Mouse (Mus musculus) macrophage (primary cell): ENCODE data around the gene Rtn4r. TPM values are rescaled to one million over a fixed set of nuclear protein-coding genes. Genes with fewer than 3 reads are reported as not detected.

Experiments
- H3K27ac ChIP-seq: fragments of 350-480 bp; formaldehyde crosslinking; 2 replicates; pipeline ENCODE4 v1.9.0; 2021
- H3K36me3 ChIP-seq: fragments of 350-480 bp; formaldehyde crosslinking; 2 replicates; pipeline ENCODE4 v1.9.0; 2021; ENCODE audit errors: inconsistent target
- H3K4me3 ChIP-seq: fragments of 350-480 bp; formaldehyde crosslinking; 2 replicates; pipeline ENCODE4 v1.9.0; 2021; ENCODE audit errors: inconsistent target
- H3K79me2 ChIP-seq: fragments of 350-480 bp; formaldehyde crosslinking; 2 replicates; pipeline ENCODE4 v1.9.0; 2021; ENCODE audit errors: inconsistent target
- WGBS: methylation state at CpG from one replicate; pipeline ENCODE4 v1.1.7; 2026; ENCODE audit warnings: inconsistent platforms; ENCODE audit not compliant: missing documents; 5-methylcytosine and 5-hydroxymethylcytosine counted together
- polyA plus RNA-seq: library from polyadenylated mRNA; stranded (reverse); fragments of 250-400 nt; gene quantifications from 3 replicates; pipeline ENCODE4 v1.2.4, GENCODE M21; 2018; ENCODE audit warnings: inconsistent platforms
- total RNA-seq, 78 experiments: library from RNA; depleted of rRNA; stranded (reverse); fragments of 250-400 nt; gene quantifications; 1 replicate in 9 of 78; 2 replicates in 24 of 78; 3 replicates in 43 of 78; 4 replicates in 2 of 78; pipeline ENCODE4 v1.2.4; 2018; ENCODE audit warnings: inconsistent platforms in 56 of 78

Rtn4r gene
- total RNA-seq (2018; cell fraction: chromatin; rRNA removed): under 1 TPM in 1 of 26 experiments, not detected in 25; 0.33 TPM
- under 1 TPM in 24 of 26 experiments, not detected in 2; 0.06 to 0.29 (median 0.14) TPM for total RNA-seq (2018; cell fraction: cytosol; rRNA removed)
- total RNA-seq (2018; cell fraction: nucleus; rRNA removed): 1 to 10 TPM in 2 of 26 experiments, under 1 TPM in 2, not detected in 22; 0.30 to 2.6 (median 0.80) TPM
- polyA plus RNA-seq: not detected in 3 replicates

DNA sequence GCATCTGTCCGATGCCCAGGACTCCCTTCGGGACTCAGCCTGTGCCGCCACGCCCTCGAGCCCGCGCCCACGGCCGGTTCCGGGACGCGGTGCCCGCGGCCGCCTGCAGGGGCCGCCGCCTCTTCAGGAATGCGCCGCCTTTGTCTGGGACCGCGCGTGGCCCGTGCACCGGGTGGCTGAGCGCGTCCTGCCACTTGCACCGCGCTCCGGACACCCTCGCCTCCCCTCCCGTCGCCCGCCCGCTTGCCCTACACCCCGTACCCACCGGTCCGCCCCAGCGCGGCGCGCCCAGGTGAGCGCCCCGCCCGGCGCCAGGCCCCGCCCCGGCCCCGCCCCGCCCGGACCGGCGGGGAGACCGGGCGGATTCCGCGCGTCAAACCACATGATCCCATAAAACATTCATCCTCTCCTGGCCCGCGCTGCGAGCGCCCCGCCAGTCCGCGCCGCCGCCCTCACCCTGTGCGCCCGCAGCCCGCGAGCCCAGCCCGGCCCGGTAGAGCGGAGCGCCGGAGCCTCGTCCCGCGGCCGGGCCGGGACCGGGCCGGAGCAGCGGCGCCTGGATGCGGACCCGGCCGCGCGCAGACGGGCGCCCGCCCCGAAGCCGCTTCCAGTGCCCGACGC, at the start of gene Rtn4r:
Gene Rtn4r, plus strand, starts transcription at position 402 of the 621 bp plus-strand sequence.
- under 1% methylated on average over 90 of the region's 96 CpGs for WGBS
- H3K36me3 ChIP-seq: no peaks in the 10 kb centered on the region
- H3K4me3 ChIP-seq: no peak within 1 kb of the TSS
- H3K79me2 ChIP-seq: no peaks in the 10 kb centered on the region
- H3K27ac ChIP-seq: no peak within 1 kb of the TSS

- no peak overlapping the region for H3K27ac ChIP-seq
- H3K79me2 ChIP-seq: no peaks in the 10 kb centered on the region
- no peak overlapping the region for H3K4me3 ChIP-seq
- no peaks in the 10 kb centered on the region for H3K36me3 ChIP-seq
- 93% methylated on average over 5 of the region's 5 CpGs for WGBS
Observed at GRCm38 (mm10) chr16:18078314-18079015, 49.0 kb upstream of the Rtn4r start.

DNA sequence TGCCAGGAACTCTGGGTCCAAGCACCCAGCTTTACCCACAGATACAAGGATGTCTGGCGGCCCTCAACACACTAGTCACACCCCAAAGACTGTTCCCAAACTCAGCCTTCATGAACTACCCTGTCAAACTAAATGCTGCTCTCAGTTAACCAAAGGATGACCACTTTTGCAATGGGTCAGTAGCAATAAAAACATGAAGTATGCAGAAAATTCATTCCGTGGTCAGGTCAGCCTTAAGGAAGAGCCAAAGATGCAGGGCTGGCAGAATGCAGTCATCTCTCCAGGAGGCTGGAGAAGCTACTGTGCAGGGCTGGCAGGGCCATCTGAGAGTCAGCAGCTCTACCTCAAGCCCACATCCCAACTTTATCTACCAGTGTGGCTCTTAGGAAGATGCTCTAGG, 48.1 kb upstream of the Rtn4r start:
- WGBS: 100% methylated on average over 2 of the region's 2 CpGs
- H3K36me3 ChIP-seq: no peaks in the 10 kb centered on the region
- no peak overlapping the region for H3K4me3 ChIP-seq

GRCm38 (mm10) chr16:18080171-18080570, 47.3 kb upstream of the Rtn4r start:
- no peak overlapping the region for H3K4me3 ChIP-seq
- 93% methylated on average over 7 of the region's 7 CpGs for WGBS
- no peaks in the 10 kb centered on the region for H3K79me2 ChIP-seq
- no peak overlapping the region for H3K27ac ChIP-seq
- H3K36me3 ChIP-seq: no peaks in the 10 kb centered on the region

More for the DNA sequence above, 48.1 kb upstream of the Rtn4r start:
- Histone ChIP-seq H3K27ac (no peak overlapping the region), H3K79me2 (no peaks in the 10 kb centered on the region)

GRCm38 (mm10) chr16:18081149-18081827, 46.2 kb upstream of the Rtn4r start:
- WGBS: 86% methylated on average over 10 of the region's 10 CpGs
- Histone ChIP-seq H3K79me2 (no peaks in the 10 kb centered on the region), H3K27ac (no peak overlapping the region), H3K4me3 (no peak overlapping the region), H3K36me3 (no peaks in the 10 kb centered on the region)

DNA sequence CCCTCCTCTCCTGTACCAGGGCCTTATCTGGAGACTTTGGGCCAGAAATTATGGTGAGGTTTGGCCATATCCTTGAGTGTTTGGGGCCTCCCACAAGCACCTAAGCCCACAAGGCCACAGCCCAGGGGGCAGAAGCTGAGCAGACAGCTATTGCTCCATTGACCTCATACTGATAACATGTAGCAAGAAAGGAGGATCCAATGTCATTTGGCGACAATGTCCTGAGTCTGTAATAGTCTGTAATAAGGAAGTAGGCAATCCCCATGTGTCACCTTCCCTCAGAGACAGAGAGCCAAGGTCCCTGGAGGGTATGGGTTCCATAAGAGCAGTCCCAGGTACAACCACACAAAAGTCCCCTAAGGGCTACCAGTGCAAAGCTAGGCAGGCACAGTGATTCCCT, 45.2 kb upstream of the Rtn4r start:
- WGBS: 80% methylated on average over 1 of the region's 1 CpGs
- no peaks in the 10 kb centered on the region for H3K79me2 ChIP-seq
- H3K36me3 ChIP-seq: no peaks in the 10 kb centered on the region
- H3K4me3 ChIP-seq: no peak overlapping the region
- H3K27ac ChIP-seq: no peak overlapping the region

DNA sequence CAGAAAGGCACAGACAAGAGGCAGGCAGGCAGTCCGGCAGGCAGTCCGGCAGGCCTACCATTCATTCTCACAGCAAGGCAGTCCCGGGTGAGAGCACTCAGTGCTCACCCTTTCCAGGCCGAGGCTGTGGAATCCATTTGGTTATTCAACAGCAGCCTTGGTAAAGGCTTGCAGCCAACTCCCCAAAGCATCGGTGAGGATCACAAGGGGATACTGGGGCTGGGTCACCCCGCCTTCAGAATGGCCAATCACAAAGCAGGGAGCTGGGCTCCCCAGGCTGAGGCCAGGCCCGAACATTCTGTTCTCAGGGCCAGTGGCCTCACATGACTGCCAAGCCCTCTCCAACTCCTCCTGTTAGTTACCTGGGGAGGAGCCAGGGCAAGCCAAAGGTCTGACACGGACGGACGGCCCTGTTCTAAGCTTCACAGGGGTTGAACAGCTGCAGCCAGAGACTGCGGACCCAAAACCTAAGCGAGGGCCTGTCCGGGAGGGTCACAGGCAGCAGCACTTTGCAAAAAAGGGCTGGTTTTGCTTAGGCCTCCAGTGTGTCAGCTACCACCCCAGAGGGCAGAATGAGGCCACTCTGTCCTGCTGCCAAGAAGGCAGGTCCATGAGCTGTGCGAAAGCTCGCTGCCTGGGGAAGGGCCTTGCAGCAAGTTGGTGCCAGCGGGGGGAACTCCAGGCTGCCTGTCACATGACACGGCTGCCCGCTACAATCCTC, 44.1 kb upstream of the Rtn4r start:
- Histone ChIP-seq H3K4me3 (no peak overlapping the region), H3K79me2 (no peaks in the 10 kb centered on the region), H3K36me3 (no peaks in the 10 kb centered on the region), H3K27ac (no peak overlapping the region)
- 95% methylated on average over 18 of the region's 18 CpGs for WGBS

DNA sequence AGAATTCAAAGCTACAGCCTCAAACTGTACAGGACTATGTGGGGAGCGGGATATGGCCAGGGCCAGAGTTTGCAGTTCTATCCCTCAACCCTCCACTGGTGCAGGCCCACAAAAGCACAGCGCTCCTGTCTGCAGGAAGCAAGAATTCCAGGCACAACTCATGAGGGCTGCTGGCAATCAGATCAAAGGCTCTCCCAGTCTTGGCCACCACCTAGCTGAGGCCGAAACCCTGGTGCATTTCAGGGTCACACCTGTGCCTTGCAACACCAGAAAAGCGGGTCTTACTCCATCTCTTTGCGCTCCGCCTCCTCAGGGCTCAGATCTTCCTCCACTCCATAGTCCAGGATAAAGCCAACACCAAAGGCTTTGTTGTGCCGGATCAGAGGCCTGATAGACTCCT, 43.2 kb upstream of the Rtn4r start:
- Histone ChIP-seq H3K36me3 (no peaks in the 10 kb centered on the region), H3K27ac (no peak overlapping the region), H3K4me3 (no peak overlapping the region), H3K79me2 (no peaks in the 10 kb centered on the region)
- WGBS: 92% methylated on average over 7 of the region's 7 CpGs

DNA sequence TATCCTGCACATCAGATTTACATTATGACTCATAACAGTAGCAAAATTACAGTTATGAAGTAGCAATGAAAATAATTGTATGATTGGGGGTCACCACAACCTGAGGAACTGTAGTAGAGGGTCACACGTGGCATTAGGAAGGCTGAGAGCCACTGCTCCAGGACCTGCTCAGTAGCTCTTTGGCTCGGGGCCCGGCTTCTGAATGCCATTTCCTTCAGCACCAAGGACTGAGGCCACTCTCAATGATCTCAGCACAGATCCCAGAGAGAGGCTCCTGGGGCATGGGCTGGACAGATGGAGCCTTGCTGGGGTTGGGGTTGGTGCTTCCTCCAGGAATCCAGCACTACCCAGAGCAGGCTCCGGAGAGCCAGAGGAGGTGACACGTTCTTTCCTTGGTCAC, 40.3 kb upstream of the Rtn4r start:
- H3K36me3 ChIP-seq: no peaks in the 10 kb centered on the region
- no peak overlapping the region for H3K4me3 ChIP-seq
- WGBS: 88% methylated on average over 5 of the region's 5 CpGs
- no peak overlapping the region for H3K27ac ChIP-seq
- no peaks in the 10 kb centered on the region for H3K79me2 ChIP-seq

- no peaks in the 10 kb centered on the region for H3K79me2 ChIP-seq
- WGBS: 36% methylated on average over 5 of the region's 5 CpGs
- H3K27ac ChIP-seq: no peak overlapping the region
- H3K4me3 ChIP-seq: no peak overlapping the region
- H3K36me3 ChIP-seq: no peaks in the 10 kb centered on the region
Observed at GRCm38 (mm10) chr16:18096348-18096747, 31.1 kb upstream of the Rtn4r start.

DNA sequence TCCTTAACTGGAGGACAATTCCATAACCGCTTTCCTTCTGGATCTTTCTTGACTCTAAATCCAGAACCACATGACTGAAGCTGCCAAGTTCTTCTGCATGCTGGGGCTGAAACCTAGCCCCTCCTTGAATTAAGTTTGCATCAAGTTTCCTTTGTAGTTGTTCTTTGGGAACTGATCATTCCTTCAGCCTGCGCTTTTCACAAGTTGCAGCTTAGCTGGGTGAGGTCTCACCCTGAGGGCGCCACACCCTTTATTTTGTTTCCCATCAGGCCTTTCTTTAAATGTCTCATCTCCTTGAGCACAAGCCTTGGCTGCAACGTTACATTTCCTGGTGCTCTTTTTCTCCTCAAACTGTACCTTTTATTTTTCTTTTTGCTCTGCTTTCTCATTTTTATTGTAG, 24.6 kb upstream of the Rtn4r start:
- WGBS: 96% methylated on average over 4 of the region's 4 CpGs
- H3K79me2 ChIP-seq: no peaks in the 10 kb centered on the region
- H3K27ac ChIP-seq: no peak overlapping the region
- no peaks in the 10 kb centered on the region for H3K36me3 ChIP-seq
- no peak overlapping the region for H3K4me3 ChIP-seq

DNA sequence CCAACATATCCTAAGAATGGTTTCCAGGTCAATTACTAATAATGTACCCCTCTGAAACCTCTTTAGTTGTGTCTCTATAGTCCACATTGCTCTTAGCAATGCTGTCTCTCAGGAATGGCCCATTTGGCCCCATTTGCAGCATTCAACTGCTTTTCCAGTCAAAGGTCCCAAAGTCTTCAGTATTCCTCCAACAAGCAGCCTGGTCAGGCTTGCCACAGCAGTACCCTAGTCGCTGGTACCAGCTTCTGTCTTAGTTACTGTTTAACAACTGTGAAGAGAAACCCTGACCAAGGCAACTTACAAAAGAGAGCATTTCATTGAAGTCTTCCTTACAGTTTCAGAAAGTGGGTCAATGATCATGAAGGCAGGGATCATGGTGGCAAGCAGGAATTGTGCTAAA, 24.1 kb upstream of the Rtn4r start:
- Histone ChIP-seq H3K27ac (no peak overlapping the region), H3K4me3 (no peak overlapping the region), H3K79me2 (no peaks in the 10 kb centered on the region), H3K36me3 (no peaks in the 10 kb centered on the region)
- WGBS: 100% methylated on average over 1 of the region's 1 CpGs

DNA sequence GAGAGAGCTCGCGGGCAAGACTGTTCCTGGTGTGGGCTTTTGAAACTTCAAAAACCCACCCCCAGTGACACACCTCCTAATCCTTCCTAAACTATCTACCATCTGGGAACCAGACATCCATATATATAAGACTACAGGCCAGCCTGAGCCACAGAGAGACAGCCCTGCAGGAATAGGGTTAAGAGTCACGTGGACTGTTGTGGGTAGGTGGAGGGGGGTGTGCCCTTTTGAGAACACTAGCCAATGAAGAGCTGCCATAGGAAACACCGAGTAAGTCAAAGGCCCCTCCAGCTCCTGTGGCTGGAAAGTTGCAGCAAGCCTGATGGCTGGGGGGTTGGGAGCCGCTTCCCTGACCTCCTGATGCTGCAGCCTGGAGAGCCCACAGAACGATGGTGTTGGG, 23.6 kb upstream of the Rtn4r start:
- H3K4me3 ChIP-seq: no peak overlapping the region
- H3K27ac ChIP-seq: no peak overlapping the region
- WGBS: 73% methylated on average over 6 of the region's 6 CpGs
- H3K79me2 ChIP-seq: no peaks in the 10 kb centered on the region
- no peaks in the 10 kb centered on the region for H3K36me3 ChIP-seq

- Histone ChIP-seq H3K27ac (no peak overlapping the region), H3K4me3 (no peak overlapping the region), H3K79me2 (no peaks in the 10 kb centered on the region), H3K36me3 (no peaks in the 10 kb centered on the region)
- WGBS: 50% methylated on average over 5 of the region's 5 CpGs
Observed at GRCm38 (mm10) chr16:18108221-18108966, 19.0 kb upstream of the Rtn4r start.
